Mouse (Mus musculus) liver, embryonic 12.5 days (tissue): ENCODE measurements around the gene Adamtsl1. TPM values are rescaled to one million over a fixed set of nuclear protein-coding genes. Genes with fewer than 3 reads are reported as not detected.

Source experiments
- ATAC-seq: fragments of 200-750 bp; cut with Nextera tagmentation; 2 replicates; pipeline ENCODE4 v1.8.0; 2017; ENCODE audit warnings: moderate number of reproducible peaks, mild to moderate bottlenecking, moderate library complexity
- H3K27ac ChIP-seq: fragments of 300-500 bp; sonication (generic); 2 replicates; pipeline ENCODE4 v1.5.1; 2016; ENCODE audit warnings: mild to moderate bottlenecking
- H3K27me3 ChIP-seq: fragments of 300-500 bp; sonication (generic); replicated peaks from 2 replicates; pipeline ENCODE4 v1.6.1; 2016; ENCODE audit warnings: mild to moderate bottlenecking, moderate library complexity
- H3K36me3 ChIP-seq: fragments of 300-500 bp; sonication (generic); 2 replicates; pipeline ENCODE4 v1.6.1; 2016; ENCODE audit warnings: mild to moderate bottlenecking, moderate library complexity
- H3K4me1 ChIP-seq: fragments of 300-500 bp; sonication (generic); 2 replicates; pipeline ENCODE4 v1.6.1; 2016
- H3K4me2 ChIP-seq: fragments of 300-500 bp; sonication (generic); 2 replicates; pipeline ENCODE4 v1.6.1; 2016; ENCODE audit warnings: mild to moderate bottlenecking, moderate library complexity
- H3K4me3 ChIP-seq: fragments of 300-500 bp; sonication (generic); 2 replicates; pipeline ENCODE4 v1.5.1; 2016; ENCODE audit warnings: mild to moderate bottlenecking, moderate library complexity
- H3K9ac ChIP-seq: fragments of 300-500 bp; sonication (generic); 2 replicates; pipeline ENCODE4 v1.6.1; 2016; ENCODE audit warnings: mild to moderate bottlenecking, moderate library complexity
- H3K9me3 ChIP-seq: fragments of 300-500 bp; sonication (generic); replicated peaks from 2 replicates; pipeline ENCODE4 v1.6.1; 2016; ENCODE audit warnings: mild to moderate bottlenecking, moderate library complexity
- WGBS: fragments of 180-500 bp; shearing (Covaris S2); methylation state at CpG from one replicate; pipeline ENCODE4 v1.1.7; 2016; ENCODE audit not compliant: insufficient replicate concordance; 5-methylcytosine and 5-hydroxymethylcytosine counted together
- polyA plus RNA-seq: library from polyadenylated mRNA; unstranded; fragments of >200 nt; fragmentation: Nextera tagmentation; extraction: Ambion mirVana; gene quantifications from 2 replicates; pipeline ENCODE4 v1.2.1, GENCODE M21; 2016

Adamtsl1 gene
- polyA plus RNA-seq, 1 experiment from 2014 or later, result 2.4 TPM

DNA sequence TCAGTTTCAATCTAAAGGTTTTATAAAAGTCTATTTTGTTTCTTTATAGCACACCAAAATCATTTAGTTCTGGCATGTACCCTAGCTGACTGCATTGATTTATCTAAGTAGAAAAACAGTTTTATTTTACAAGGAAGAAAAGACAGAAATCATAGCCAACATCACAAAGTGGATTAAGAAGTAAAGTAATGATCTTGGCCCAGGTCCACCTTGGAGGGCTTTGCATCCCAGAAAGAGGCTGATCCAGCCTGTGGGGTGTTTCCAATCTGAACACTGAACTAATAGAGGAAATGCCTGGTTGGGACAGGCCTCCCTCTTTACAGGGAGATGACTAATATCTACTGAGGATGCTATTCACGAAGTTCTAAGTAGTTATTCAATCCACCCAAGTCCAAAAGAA is 163.6 kb downstream of the Adamtsl1 start:
- Histone ChIP-seq H3K4me1 (no peaks in the 10 kb centered on the region), H3K36me3 (no peaks in the 10 kb centered on the region), H3K4me2 (no peak overlapping the region), H3K9me3 (no peaks in the 10 kb centered on the region), H3K27ac (no peak overlapping the region), H3K9ac (no peak overlapping the region), H3K4me3 (no peak overlapping the region), H3K27me3 (no peaks in the 10 kb centered on the region)
- ATAC-seq, result no peak
- 28% methylated on average over 1 of the region's 1 CpGs for WGBS

DNA sequence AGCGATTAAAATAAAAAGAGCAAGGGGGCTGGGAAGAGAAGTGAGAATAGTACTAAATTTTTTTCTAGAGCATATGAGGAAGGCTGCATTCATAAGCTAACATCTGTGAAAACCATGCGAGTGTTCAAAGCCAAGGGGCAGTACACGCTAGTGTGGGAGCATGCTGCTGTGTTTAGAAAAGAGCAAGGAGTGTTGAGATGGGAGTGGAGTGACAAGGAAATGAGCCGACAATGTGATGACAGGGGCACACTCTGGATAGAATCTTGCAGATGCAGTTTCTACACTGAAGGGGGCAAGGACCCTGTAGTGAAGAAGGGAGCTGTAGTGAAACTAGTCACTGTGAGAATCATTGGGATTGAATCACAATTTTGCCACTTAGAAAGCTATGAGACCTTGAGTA is 172.2 kb downstream of the Adamtsl1 start:
- Histone ChIP-seq H3K4me3 (no peak overlapping the region), H3K36me3 (no peaks in the 10 kb centered on the region), H3K4me2 (no peak overlapping the region), H3K4me1 (no peaks in the 10 kb centered on the region), H3K27me3 (no peaks in the 10 kb centered on the region), H3K9me3 (no peaks in the 10 kb centered on the region), H3K9ac (no peak overlapping the region), H3K27ac (no peak overlapping the region)
- no peak for ATAC-seq
- WGBS, result 83% methylated on average over 4 of the region's 4 CpGs

DNA sequence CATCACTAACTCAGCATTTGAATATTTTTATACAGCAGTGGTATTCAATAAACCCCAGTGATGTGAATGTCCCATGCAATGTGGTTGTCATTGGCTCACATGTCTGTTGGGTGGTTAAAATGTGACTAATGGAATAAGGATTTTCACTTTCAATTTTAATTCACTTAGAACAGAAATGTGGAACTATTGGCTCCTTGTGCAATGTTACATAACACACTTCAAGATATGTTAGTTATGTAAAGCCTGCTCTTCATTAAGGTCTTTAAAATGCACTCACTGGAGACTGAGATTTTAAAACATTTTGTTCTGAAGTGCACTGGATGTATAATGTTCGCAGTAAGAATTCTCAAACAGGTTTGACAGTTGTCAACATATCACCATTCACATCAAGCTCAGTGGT is 181.3 kb downstream of the Adamtsl1 start:
- Histone ChIP-seq H3K4me2 (no peak overlapping the region), H3K36me3 (no peaks in the 10 kb centered on the region), H3K27ac (no peak overlapping the region), H3K9me3 (no peaks in the 10 kb centered on the region), H3K4me3 (no peak overlapping the region), H3K27me3 (no peaks in the 10 kb centered on the region), H3K9ac (no peak overlapping the region), H3K4me1 (no peaks in the 10 kb centered on the region)
- 59% methylated on average over 1 of the region's 1 CpGs for WGBS
- no peak for ATAC-seq

DNA sequence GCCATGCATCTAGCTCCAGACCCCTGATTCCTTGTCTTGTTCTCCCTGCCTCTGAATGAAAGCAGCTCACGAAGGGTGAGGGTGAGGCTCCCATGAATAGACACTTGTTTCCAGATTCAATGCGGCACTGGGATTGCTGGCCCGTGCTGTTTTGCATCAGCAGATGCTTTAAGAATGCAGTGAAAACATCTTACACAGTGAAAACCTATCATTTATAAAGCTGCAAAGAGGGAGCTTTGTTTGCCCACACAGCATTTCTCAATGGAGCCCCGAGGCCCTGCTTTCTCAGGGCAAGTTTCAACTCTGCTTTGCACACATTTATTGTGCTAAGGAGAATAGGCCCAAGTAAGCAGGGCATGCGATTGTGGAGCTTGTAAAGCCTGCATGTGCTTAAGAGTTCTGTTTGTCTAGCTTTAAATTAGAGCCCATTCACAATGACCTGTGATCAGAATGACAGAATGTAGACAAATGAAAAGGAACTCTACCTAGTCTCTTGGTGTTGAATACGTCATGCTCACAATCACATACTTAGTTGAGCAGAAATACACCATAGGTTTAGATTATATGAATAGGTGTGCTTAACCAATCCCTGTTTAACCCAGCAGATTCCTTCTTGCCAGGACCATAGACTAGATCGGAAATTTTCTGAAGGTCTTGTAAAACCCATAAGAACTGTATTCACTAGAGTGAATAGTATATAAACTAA is 193.5 kb downstream of the Adamtsl1 start:
- H3K36me3 ChIP-seq, result no peaks in the 10 kb centered on the region
- no peak for ATAC-seq
- H3K4me1 ChIP-seq, result no peaks in the 10 kb centered on the region
- 65% methylated on average over 7 of the region's 7 CpGs for WGBS
- no peak overlapping the region for H3K4me3 ChIP-seq
- H3K27ac ChIP-seq, result no peak overlapping the region
- H3K9me3 ChIP-seq, result no peaks in the 10 kb centered on the region
- no peak overlapping the region for H3K4me2 ChIP-seq
- H3K9ac ChIP-seq, result no peak overlapping the region
- H3K27me3 ChIP-seq, result no peaks in the 10 kb centered on the region

DNA sequence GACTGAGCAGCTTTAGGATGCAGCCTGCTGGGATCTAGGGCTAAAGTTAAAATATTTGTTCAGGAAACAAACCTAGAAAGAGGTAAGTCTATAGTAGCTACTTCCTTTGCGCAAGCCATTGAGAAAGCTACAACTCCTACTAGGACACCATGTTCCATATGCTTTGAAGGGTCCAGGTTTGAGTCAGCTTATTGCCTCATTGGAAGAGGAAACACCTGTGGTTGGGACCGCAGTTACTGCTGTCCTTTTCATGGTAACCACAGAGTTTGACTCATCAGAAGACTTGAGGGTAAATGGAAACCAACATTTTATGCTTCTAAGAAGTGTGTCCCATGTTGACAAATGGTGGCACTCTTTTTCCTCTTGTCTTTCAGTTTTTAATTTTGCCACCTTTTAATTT is 195.7 kb downstream of the Adamtsl1 start:
- Histone ChIP-seq H3K36me3 (no peaks in the 10 kb centered on the region), H3K9ac (no peak overlapping the region), H3K27me3 (no peaks in the 10 kb centered on the region), H3K9me3 (no peaks in the 10 kb centered on the region), H3K4me1 (no peaks in the 10 kb centered on the region), H3K4me3 (no peak overlapping the region), H3K27ac (no peak overlapping the region), H3K4me2 (no peak overlapping the region)
- ATAC-seq, result no peak
- 69% methylated on average over 2 of the region's 2 CpGs for WGBS

DNA sequence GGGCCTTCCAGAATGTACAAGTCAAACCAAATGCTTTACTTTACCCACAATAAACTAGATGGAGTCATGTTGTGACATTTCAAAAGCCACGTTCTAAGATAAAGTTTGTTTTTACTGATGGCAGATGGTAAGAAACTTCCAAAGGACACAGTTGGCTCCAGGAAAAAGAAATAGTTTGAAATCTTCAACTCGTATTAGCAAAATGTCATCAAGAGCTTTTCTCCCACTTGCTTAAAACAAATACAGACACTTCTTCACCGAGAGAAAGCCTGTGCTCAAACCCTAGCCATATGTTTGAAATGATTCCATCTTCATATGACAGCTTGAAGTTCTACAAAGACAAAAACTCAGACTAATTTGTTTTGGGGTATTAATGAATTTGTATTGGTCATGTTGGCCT is 211.0 kb downstream of the Adamtsl1 start:
- Histone ChIP-seq H3K27me3 (no peaks in the 10 kb centered on the region), H3K36me3 (no peaks in the 10 kb centered on the region), H3K4me3 (no peak overlapping the region), H3K4me2 (no peak overlapping the region), H3K9me3 (no peaks in the 10 kb centered on the region), H3K4me1 (no peaks in the 10 kb centered on the region), H3K27ac (no peak overlapping the region), H3K9ac (no peak overlapping the region)
- 47% methylated on average over 3 of the region's 3 CpGs for WGBS
- no peak for ATAC-seq

DNA sequence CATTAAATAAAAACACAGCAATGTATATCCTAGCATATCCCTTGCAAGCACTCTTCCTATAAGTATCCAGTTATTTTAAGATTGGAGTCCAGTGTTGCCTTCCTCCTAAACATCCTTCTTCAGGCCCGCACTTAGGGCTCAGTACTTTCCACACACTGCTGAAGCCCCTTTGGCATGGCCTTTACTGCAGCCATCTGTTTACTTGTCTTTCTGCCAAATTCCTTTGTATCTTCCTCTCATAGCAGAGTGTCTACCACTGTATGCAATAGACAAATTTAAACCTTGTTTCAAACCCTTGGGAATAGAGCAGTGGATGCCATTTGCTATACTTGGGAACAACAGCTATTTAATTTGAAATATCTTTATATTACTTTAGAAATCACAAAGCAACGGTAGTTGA is 213.8 kb downstream of the Adamtsl1 start:
- 56% methylated on average over 2 of the region's 2 CpGs for WGBS
- no peaks in the 10 kb centered on the region for H3K36me3 ChIP-seq
- no peaks in the 10 kb centered on the region for H3K4me1 ChIP-seq
- no peak for ATAC-seq
- H3K27me3 ChIP-seq, result no peaks in the 10 kb centered on the region
- H3K9ac ChIP-seq, result no peak overlapping the region
- H3K9me3 ChIP-seq, result no peaks in the 10 kb centered on the region
- no peak overlapping the region for H3K27ac ChIP-seq
- H3K4me3 ChIP-seq, result no peak overlapping the region
- H3K4me2 ChIP-seq, result no peak overlapping the region

DNA sequence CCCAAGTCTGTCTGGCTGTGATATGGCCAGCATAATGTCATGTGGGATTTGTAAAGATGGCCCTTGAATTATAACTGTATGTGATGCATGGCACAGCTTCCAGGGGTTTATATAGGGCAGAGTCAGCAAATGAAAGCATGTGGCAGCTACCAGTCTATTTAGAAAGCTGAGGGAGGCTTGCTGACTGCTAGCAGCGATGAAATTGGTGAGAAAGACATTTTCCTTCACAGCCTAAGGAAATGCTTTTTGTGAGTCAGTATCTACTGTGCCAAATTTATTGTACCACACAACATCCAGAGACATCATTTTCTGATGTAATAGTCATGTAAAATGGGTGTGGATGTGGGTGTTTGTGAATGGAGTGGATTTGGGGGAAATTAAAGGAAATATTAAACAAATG is 214.4 kb downstream of the Adamtsl1 start:
- Histone ChIP-seq H3K27me3 (no peaks in the 10 kb centered on the region), H3K9me3 (no peaks in the 10 kb centered on the region), H3K4me1 (no peaks in the 10 kb centered on the region), H3K36me3 (no peaks in the 10 kb centered on the region), H3K4me3 (no peak overlapping the region), H3K9ac (no peak overlapping the region), H3K27ac (no peak overlapping the region), H3K4me2 (no peak overlapping the region)
- WGBS, result 45% methylated on average over 1 of the region's 1 CpGs
- ATAC-seq, result no peak

DNA sequence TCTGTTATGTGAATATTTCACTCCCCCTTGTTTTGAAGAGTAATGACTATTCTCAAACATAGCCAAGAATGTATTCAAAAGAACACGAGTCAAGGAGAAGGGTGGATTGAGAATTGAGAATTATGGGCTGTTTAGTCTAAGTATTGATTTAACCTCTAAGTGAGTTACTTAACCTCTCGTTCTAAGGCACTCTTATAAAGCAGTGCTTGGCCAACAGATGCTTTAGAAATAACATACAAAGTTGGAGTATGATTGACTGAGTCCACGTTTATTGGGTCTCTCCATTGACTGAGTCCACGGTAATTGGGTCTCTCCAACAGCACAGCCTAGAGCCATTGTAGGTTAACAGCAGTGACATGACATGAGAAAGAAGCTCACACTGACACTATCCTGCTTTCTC is 226.5 kb downstream of the Adamtsl1 start:
- Histone ChIP-seq H3K27ac (no peak overlapping the region), H3K27me3 (no peaks in the 10 kb centered on the region), H3K36me3 (no peaks in the 10 kb centered on the region), H3K9me3 (no peaks in the 10 kb centered on the region), H3K4me3 (no peak overlapping the region), H3K9ac (no peak overlapping the region), H3K4me2 (no peak overlapping the region), H3K4me1 (no peaks in the 10 kb centered on the region)
- 69% methylated on average over 4 of the region's 4 CpGs for WGBS
- ATAC-seq, result no peak

DNA sequence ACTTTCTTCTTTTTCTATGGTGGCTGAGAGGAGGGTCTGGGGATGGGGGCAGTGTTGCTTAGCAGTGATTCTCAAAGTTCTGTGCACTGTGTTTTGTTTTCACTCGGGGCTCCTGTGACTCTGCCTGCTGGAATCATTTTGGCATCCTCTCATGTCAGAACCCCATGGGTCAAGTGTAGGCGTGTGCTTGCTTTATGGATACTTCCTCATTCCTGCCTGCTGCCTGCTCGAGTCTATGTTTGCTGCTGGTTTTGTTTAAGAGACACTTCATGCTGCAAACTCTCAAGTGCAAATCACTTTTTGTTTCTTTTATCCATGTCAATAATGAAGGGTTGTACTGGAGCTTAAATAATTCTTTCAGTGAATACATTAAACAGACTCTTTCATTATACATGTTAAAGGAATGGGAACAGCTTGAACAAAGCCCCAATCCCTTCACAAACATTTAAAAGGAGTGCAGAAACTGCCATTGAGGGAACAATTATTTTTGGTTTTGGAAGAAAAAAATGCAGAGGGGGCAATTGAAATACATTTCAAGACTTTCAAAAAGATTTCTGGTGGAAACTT is 227.9 kb downstream of the Adamtsl1 start:
- Histone ChIP-seq H3K9me3 (no peaks in the 10 kb centered on the region), H3K4me1 (no peaks in the 10 kb centered on the region), H3K27ac (no peak overlapping the region), H3K36me3 (no peaks in the 10 kb centered on the region), H3K27me3 (no peaks in the 10 kb centered on the region), H3K9ac (no peak overlapping the region), H3K4me3 (no peak overlapping the region), H3K4me2 (no peak overlapping the region)
- no peak for ATAC-seq
- WGBS, result 29% methylated on average over 3 of the region's 3 CpGs

DNA sequence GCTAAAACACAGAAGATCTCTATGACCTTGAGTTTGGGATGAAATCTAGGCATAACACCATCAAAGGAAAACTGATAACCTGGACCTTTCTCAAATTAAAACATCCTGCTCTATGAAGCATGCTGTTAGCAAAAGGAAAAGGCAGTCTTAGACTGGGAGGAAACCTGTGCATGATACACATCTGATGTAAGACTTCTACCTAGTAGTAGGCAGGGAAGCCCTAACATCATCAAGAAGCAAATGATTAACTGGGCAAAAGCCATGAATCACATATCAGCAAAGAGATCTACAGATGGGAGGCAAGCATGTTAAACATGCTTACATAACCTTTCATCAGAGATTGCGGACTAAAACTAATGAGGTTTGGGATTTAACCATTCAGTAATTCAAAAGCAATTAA is 229.5 kb downstream of the Adamtsl1 start:
- Histone ChIP-seq H3K9ac (no peak overlapping the region), H3K9me3 (no peaks in the 10 kb centered on the region), H3K4me1 (no peaks in the 10 kb centered on the region), H3K36me3 (no peaks in the 10 kb centered on the region), H3K4me3 (no peak overlapping the region), H3K27ac (no peak overlapping the region), H3K27me3 (no peaks in the 10 kb centered on the region), H3K4me2 (no peak overlapping the region)
- no peak for ATAC-seq
- WGBS, result 81% methylated on average over 1 of the region's 1 CpGs

DNA sequence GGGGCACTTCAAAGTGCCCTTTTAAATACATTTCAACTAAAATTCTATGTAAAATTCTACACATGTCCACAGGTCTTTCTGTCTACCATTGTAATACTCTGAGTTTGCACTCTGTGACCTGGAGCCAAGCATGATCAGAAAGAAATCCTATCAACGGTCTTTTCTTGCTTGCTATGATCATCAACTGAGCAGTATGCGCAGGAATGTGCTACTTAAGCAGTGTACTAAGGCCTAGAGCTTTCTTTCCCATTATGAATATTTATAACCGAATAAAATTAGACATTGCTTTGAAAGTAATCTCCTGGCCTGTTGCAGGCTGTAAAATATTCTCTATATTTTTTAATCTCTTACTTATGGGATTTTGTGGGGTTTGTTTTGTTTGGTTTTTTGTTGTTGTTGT is 248.7 kb downstream of the Adamtsl1 start:
- Histone ChIP-seq H3K9ac (no peak overlapping the region), H3K27me3 (no peaks in the 10 kb centered on the region), H3K4me1 (no peaks in the 10 kb centered on the region), H3K4me2 (no peak overlapping the region), H3K4me3 (no peak overlapping the region), H3K9me3 (no peaks in the 10 kb centered on the region), H3K36me3 (no peaks in the 10 kb centered on the region), H3K27ac (no peak overlapping the region)
- ATAC-seq, result no peak
- WGBS, result 65% methylated on average over 3 of the region's 3 CpGs
